Mouse (Mus musculus): ENCODE measurements around the gene Hes1.

DNA sequence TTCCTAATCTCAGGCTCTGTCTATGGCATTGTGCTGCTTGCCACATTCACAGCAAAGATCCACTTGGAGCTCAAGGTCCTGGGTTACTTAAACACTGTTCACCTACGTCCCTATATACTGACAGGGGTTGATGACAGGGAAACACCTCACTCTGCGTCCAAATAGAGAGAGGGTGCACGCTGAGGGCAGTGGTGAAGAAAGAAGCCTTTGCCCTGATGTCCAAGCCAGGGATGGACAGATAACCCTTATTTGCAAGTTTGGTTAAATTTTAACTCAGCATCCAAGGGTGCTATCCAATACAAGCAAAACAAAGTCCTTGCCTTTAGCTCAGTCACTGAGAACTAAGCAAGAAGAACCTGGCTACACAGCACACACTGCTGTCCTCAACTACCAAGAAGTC, 28.1 kb upstream of the Hes1 start:
- TF ChIP-seq CTCF (conservative IDR thresholded peaks at IDR 0.05; ENCODE audit: low read length) (no peak), NANOG (IDR thresholded peaks at IDR 0.05; ENCODE audit: borderline replicate concordance, low read length) (no peak), POU5F1 (IDR thresholded peaks at IDR 0.05; ENCODE audit: borderline replicate concordance, low read length) (no peak)
